Mouse (Mus musculus): ENCODE results near the gene Tvp23a. TPM values are rescaled to one million over a fixed set of nuclear protein-coding genes. Genes with fewer than 3 reads are reported as not detected.

Tvp23a gene
- total and polyA plus RNA-seq, 2 experiments from 2014 or later: 1.0 to 1.8 TPM

GRCm38 (mm10) chr16:10379531-10379930 is 67.6 kb downstream of the Tvp23a start:
- ATAC-seq (ENCODE audit: insufficient read depth, low read depth) (no peak), DNase-seq (ENCODE audit: low spot score) (no peak)
- TF ChIP-seq CTCF (IDR thresholded peaks at IDR 0.05; ENCODE audit: low read depth) (no peak), EP300 (IDR thresholded peaks at IDR 0.05; ENCODE audit: low read depth) (no peak)
- Histone ChIP-seq H3K4me2 (ENCODE audit: low read depth, low read length) (no peak overlapping the region), H3K9ac (replicated peaks; ENCODE audit: low read depth, low read length) (no peak overlapping the region), H3K9me3 (replicated peaks; ENCODE audit: control insufficient read depth, low read length) (no peaks in the 10 kb centered on the region), H3K27ac (ENCODE audit: low read depth) (no peak overlapping the region), H3K4me1 (ENCODE audit: control insufficient read depth, insufficient read depth) (peaks cover 6% of the 10 kb centered on the region; the same call in 1 of the 2 replicates), H3K36me3 (replicated peaks; ENCODE audit: control insufficient read depth, insufficient read depth, low read length) (no peaks in the 10 kb centered on the region), H3K4me3 (ENCODE audit: low read depth, low read length) (no peak overlapping the region), H3K27me3 (ENCODE audit: control insufficient read depth, insufficient read depth, low read length) (no peaks in the 10 kb centered on the region)
- WGBS: 50% methylated on average over 2 of the region's 2 CpGs

- TF ChIP-seq EP300 (IDR thresholded peaks at IDR 0.05; ENCODE audit: low read depth): no peak
- no peak for TF ChIP-seq CTCF (IDR thresholded peaks at IDR 0.05; ENCODE audit: low read depth)
- WGBS: 18% methylated on average over 1 of the region's 1 CpGs
- no peak for ATAC-seq (ENCODE audit: insufficient read depth, low read depth)
Measured at GRCm38 (mm10) chr16:10377286-10377685, 69.9 kb downstream of the Tvp23a start.

GRCm38 (mm10) chr16:10374254-10375011 is 72.7 kb downstream of the Tvp23a start:
- 27% methylated on average over 13 of the region's 13 CpGs for WGBS
- TF ChIP-seq EP300 (IDR thresholded peaks at IDR 0.05; ENCODE audit: low read depth): no peak
- TF ChIP-seq CTCF (IDR thresholded peaks at IDR 0.05; ENCODE audit: low read depth): no peak
- ATAC-seq (ENCODE audit: insufficient read depth, low read depth): peak; percentile 44; the same call in 1 of the 2 replicates
- Histone ChIP-seq H3K4me3 (ENCODE audit: low read depth, low read length) (no peak overlapping the region), H3K27me3 (ENCODE audit: control insufficient read depth, insufficient read depth, low read length) (no peaks in the 10 kb centered on the region), H3K9me3 (replicated peaks; ENCODE audit: control insufficient read depth, low read length) (no peaks in the 10 kb centered on the region), H3K27ac (ENCODE audit: low read depth) (no peak overlapping the region), H3K9ac (replicated peaks; ENCODE audit: low read depth, low read length) (no peak overlapping the region), H3K36me3 (replicated peaks; ENCODE audit: control insufficient read depth, insufficient read depth, low read length) (no peaks in the 10 kb centered on the region), H3K4me2 (ENCODE audit: low read depth, low read length) (peak overlapping the region; percentile 43), H3K4me1 (ENCODE audit: control insufficient read depth, insufficient read depth) (peaks cover 3% of the 10 kb centered on the region; the same call in 1 of the 2 replicates)
- DNase-seq (ENCODE audit: low spot score): peak; percentile 59

More at GRCm38 (mm10) chr16:10377286-10377685, 69.9 kb downstream of the Tvp23a start:
- Histone ChIP-seq H3K9ac (replicated peaks; ENCODE audit: low read depth, low read length) (no peak overlapping the region), H3K27ac (ENCODE audit: low read depth) (no peak overlapping the region), H3K4me2 (ENCODE audit: low read depth, low read length) (no peak overlapping the region), H3K27me3 (ENCODE audit: control insufficient read depth, insufficient read depth, low read length) (no peaks in the 10 kb centered on the region), H3K4me3 (ENCODE audit: low read depth, low read length) (no peak overlapping the region), H3K9me3 (replicated peaks; ENCODE audit: control insufficient read depth, low read length) (no peaks in the 10 kb centered on the region), H3K4me1 (ENCODE audit: control insufficient read depth, insufficient read depth) (no peaks in the 10 kb centered on the region), H3K36me3 (replicated peaks; ENCODE audit: control insufficient read depth, insufficient read depth, low read length) (no peaks in the 10 kb centered on the region)
- no peak for DNase-seq (ENCODE audit: low spot score)

- no peak overlapping the region for H3K4me3 ChIP-seq (ENCODE audit: low read depth, low read length)
- no peak overlapping the region for H3K4me2 ChIP-seq (ENCODE audit: low read depth, low read length)
- no peak for TF ChIP-seq EP300 (IDR thresholded peaks at IDR 0.05; ENCODE audit: low read depth)
- TF ChIP-seq CTCF (IDR thresholded peaks at IDR 0.05; ENCODE audit: low read depth): no peak
- H3K9me3 ChIP-seq (replicated peaks; ENCODE audit: control insufficient read depth, low read length): no peaks in the 10 kb centered on the region
- WGBS: 63% methylated on average over 4 of the region's 4 CpGs
- H3K27me3 ChIP-seq (ENCODE audit: control insufficient read depth, insufficient read depth, low read length): no peaks in the 10 kb centered on the region
- no peak for DNase-seq (ENCODE audit: low spot score)
- no peak overlapping the region for H3K27ac ChIP-seq (ENCODE audit: low read depth)
- H3K36me3 ChIP-seq (replicated peaks; ENCODE audit: control insufficient read depth, insufficient read depth, low read length): no peaks in the 10 kb centered on the region
- H3K4me1 ChIP-seq (ENCODE audit: control insufficient read depth, insufficient read depth): peaks cover 3% of the 10 kb centered on the region; the same call in 1 of the 2 replicates
- H3K9ac ChIP-seq (replicated peaks; ENCODE audit: low read depth, low read length): no peak overlapping the region
- no peak for ATAC-seq (ENCODE audit: insufficient read depth, low read depth)
Measured at GRCm38 (mm10) chr16:10372372-10372771, 74.8 kb downstream of the Tvp23a start.

Other genes with a start within 250 kb of the Tvp23a start
- 43.4 and 56.7 TPM in 2 replicates for gene Emp2, start 133.4 kb downstream of the Tvp23a start, total RNA-seq (2014; rRNA removed; ENCODE audit: low replicate concordance)
- gene Emp2, start 133.4 kb downstream of the Tvp23a start, polyA plus RNA-seq (2015; fragmentation: Nextera tagmentation; extraction: Ambion mirVana): 25.5 and 25.7 TPM in 2 replicates
- 4.7 TPM in 1 of 2 replicates, not detected in the other for gene Tekt5, start 51.9 kb downstream of the Tvp23a start, total RNA-seq (2014; rRNA removed; ENCODE audit: low replicate concordance)
- 0.26 and 0.45 TPM in 2 replicates for gene Tekt5, start 51.9 kb downstream of the Tvp23a start, polyA plus RNA-seq (2015; fragmentation: Nextera tagmentation; extraction: Ambion mirVana)
- gene Nubp1, start 35.4 kb downstream of the Tvp23a start, total RNA-seq (2014; rRNA removed; ENCODE audit: low replicate concordance): 16.9 and 25.3 TPM in 2 replicates
- gene Nubp1, start 35.4 kb downstream of the Tvp23a start, polyA plus RNA-seq (2015; fragmentation: Nextera tagmentation; extraction: Ambion mirVana): 18.9 and 19.4 TPM in 2 replicates
- gene Ciita, start 32.7 kb upstream of the Tvp23a start, total RNA-seq (2014; rRNA removed; ENCODE audit: low replicate concordance): 0.58 TPM in 1 of 2 replicates, not detected in the other
- 0.08 TPM in 2 replicates for gene Ciita, start 32.7 kb upstream of the Tvp23a start, polyA plus RNA-seq (2015; fragmentation: Nextera tagmentation; extraction: Ambion mirVana)
- 41.9 and 76.4 TPM in 2 replicates for gene Dexi, start 95.7 kb upstream of the Tvp23a start, total RNA-seq (2014; rRNA removed; ENCODE audit: low replicate concordance)
- 15.0 and 15.6 TPM in 2 replicates for gene Dexi, start 95.7 kb upstream of the Tvp23a start, polyA plus RNA-seq (2015; fragmentation: Nextera tagmentation; extraction: Ambion mirVana)
- gene Clec16a, start 98.0 kb upstream of the Tvp23a start, total RNA-seq (2014; rRNA removed; ENCODE audit: low replicate concordance): 32.0 and 39.6 TPM in 2 replicates
- 36.1 and 37.7 TPM in 2 replicates for gene Clec16a, start 98.0 kb upstream of the Tvp23a start, polyA plus RNA-seq (2015; fragmentation: Nextera tagmentation; extraction: Ambion mirVana)